Mouse (Mus musculus): ENCODE measurements around the gene Tph2.

- TF ChIP-seq POLR2A (IDR thresholded peaks at IDR 0.05; ENCODE audit: borderline replicate concordance, control insufficient read depth, low read depth, low read length) (no peak), CTCF (IDR thresholded peaks at IDR 0.05; ENCODE audit: control insufficient read depth, insufficient read depth, low read length) (no peak)
These were observed 47.7 kb upstream of the Tph2 start for GRCm38 (mm10) chr10:115232513-115232912.
